Mouse (Mus musculus) spleen, adult 2 months (tissue): ENCODE data around the gene Sf3a3. TPM values are rescaled to one million over a fixed set of nuclear protein-coding genes. Genes with fewer than 3 reads are reported as not detected.

Experiments
- DNase-seq, 2 experiments: peaks; one replicate each; pipeline versions ENCODE4 v3.0.0 to v3.0.0-alpha.2; 2012 to 2021; ENCODE audit warnings: low spot score in 2 of 2, low read depth in 1 of 2
- H3K27ac ChIP-seq: fragments of 200-500 bp; 2 replicates; pipeline ENCODE4 v1.5.1; 2012; ENCODE audit warnings: low read length, inconsistent platforms; ENCODE audit not compliant: insufficient read depth
- H3K27me3 ChIP-seq: fragments of 200-500 bp; 2 replicates; pipeline ENCODE4 v1.6.1; 2012; ENCODE audit warnings: mild to moderate bottlenecking, moderate library complexity, low read length, inconsistent platforms; ENCODE audit not compliant: control insufficient read depth, insufficient read depth
- H3K36me3 ChIP-seq: fragments of 200-500 bp; 2 replicates; pipeline ENCODE4 v1.6.1; 2012; ENCODE audit warnings: mild to moderate bottlenecking, low read length, inconsistent platforms; ENCODE audit not compliant: control insufficient read depth, insufficient read depth
- H3K4me1 ChIP-seq: fragments of 200-500 bp; 2 replicates; pipeline ENCODE4 v1.6.1; 2011; ENCODE audit warnings: inconsistent platforms; ENCODE audit not compliant: control insufficient read depth, insufficient read depth, insufficient read length
- H3K4me3 ChIP-seq: fragments of 200-500 bp; 2 replicates; pipeline ENCODE4 v1.5.1; 2011; ENCODE audit warnings: mild to moderate bottlenecking, inconsistent platforms; ENCODE audit not compliant: insufficient read depth, insufficient read length; ENCODE audit errors: extremely low read depth
- CTCF ChIP-seq: fragments of 200-500 bp; IDR thresholded peaks from 2 replicates; pipeline ENCODE4 v1.5.1; 2011; ENCODE audit warnings: mild to moderate bottlenecking, inconsistent platforms; ENCODE audit not compliant: insufficient read depth, insufficient read length, insufficient replicate concordance; ENCODE audit errors: extremely low read depth
- POLR2A ChIP-seq: fragments of 200-500 bp; IDR thresholded peaks from 2 replicates; pipeline ENCODE4 v1.6.1; 2011; ENCODE audit warnings: low read depth, low read length, inconsistent platforms
- WGBS: fragments of 180-500 bp; shearing (Covaris S2); methylation state at CpG from one replicate; pipeline ENCODE4 v1.1.7; 2018; 5-methylcytosine and 5-hydroxymethylcytosine counted together
- polyA plus RNA-seq: library from polyadenylated mRNA; depleted of rRNA; stranded (reverse); fragments of >200 nt; gene quantifications from 2 replicates; pipeline ENCODE4 v1.2.3, GENCODE M21; 2012

The Sf3a3 gene
- polyA plus RNA-seq, 1 experiment, result 8.8 TPM

GRCm38 (mm10) chr4:124765802-124766565 is 51.4 kb downstream of the Sf3a3 start:
- H3K36me3 ChIP-seq, result no peaks in the 10 kb centered on the region; the same call in 1 of the 2 replicates
- DNase-seq, result no peak

GRCm38 (mm10) chr4:124766566-124766940 is 52.0 kb downstream of the Sf3a3 start:
- Histone ChIP-seq H3K4me1 (peaks cover 9% of the 10 kb centered on the region; the same call in 1 of the 2 replicates), H3K27me3 (no peaks in the 10 kb centered on the region), H3K36me3 (no peaks in the 10 kb centered on the region; the same call in 1 of the 2 replicates), H3K4me3 (no peak overlapping the region), H3K27ac (peak overlapping the region; percentile 41; the same call in 1 of the 2 replicates)
- WGBS, result 28% methylated on average over 2 of the region's 2 CpGs
- no peak for TF ChIP-seq CTCF
- TF ChIP-seq POLR2A, result no peak
- DNase-seq, result no peak

More at GRCm38 (mm10) chr4:124765802-124766565, 51.4 kb downstream of the Sf3a3 start:
- peaks cover 9% of the 10 kb centered on the region; the same call in 1 of the 2 replicates for H3K4me1 ChIP-seq
- H3K27ac ChIP-seq, result peak overlapping the region; percentile 18; the same call in 1 of the 2 replicates
- no peak overlapping the region for H3K4me3 ChIP-seq
- no peaks in the 10 kb centered on the region for H3K27me3 ChIP-seq
- 66% methylated on average over 23 of the region's 23 CpGs for WGBS
- TF ChIP-seq POLR2A (no peak), CTCF (no peak)

GRCm38 (mm10) chr4:124768963-124769591 is 54.5 kb downstream of the Sf3a3 start:
- Histone ChIP-seq H3K27me3 (no peaks in the 10 kb centered on the region), H3K27ac (no peak overlapping the region), H3K4me3 (no peak overlapping the region), H3K36me3 (no peaks in the 10 kb centered on the region), H3K4me1 (peaks cover 12% of the 10 kb centered on the region; the same call in 1 of the 2 replicates)
- WGBS, result 68% methylated on average over 13 of the region's 13 CpGs
- TF ChIP-seq CTCF (no peak), POLR2A (no peak)
- DNase-seq, result no peak

GRCm38 (mm10) chr4:124770624-124771023 is 56.0 kb downstream of the Sf3a3 start:
- Histone ChIP-seq H3K4me1 (peaks cover 12% of the 10 kb centered on the region; the same call in 1 of the 2 replicates), H3K36me3 (no peaks in the 10 kb centered on the region), H3K27ac (no peak overlapping the region), H3K4me3 (no peak overlapping the region), H3K27me3 (no peaks in the 10 kb centered on the region)
- WGBS, result 69% methylated on average over 5 of the region's 5 CpGs
- no peak for TF ChIP-seq POLR2A
- no peak for TF ChIP-seq CTCF
- DNase-seq, result no peak

GRCm38 (mm10) chr4:124772125-124772524 is 57.5 kb downstream of the Sf3a3 start:
- H3K27ac ChIP-seq, result 0 out of 2 replicates have a peak overlapping the region, but pooled peaks have one; percentile 8
- no peak for DNase-seq
- 47% methylated on average over 4 of the region's 4 CpGs for WGBS

GRCm38 (mm10) chr4:124773449-124773848 is 58.9 kb downstream of the Sf3a3 start:
- TF ChIP-seq CTCF, result no peak
- no peak for TF ChIP-seq POLR2A
- WGBS, result 61% methylated on average over 2 of the region's 2 CpGs
- no peak overlapping the region for H3K27ac ChIP-seq
- H3K4me3 ChIP-seq, result no peak overlapping the region
- DNase-seq, result no peak
- H3K36me3 ChIP-seq, result peaks cover 5% of the 10 kb centered on the region
- H3K27me3 ChIP-seq, result no peaks in the 10 kb centered on the region
- peaks cover 7% of the 10 kb centered on the region; the same call in 1 of the 2 replicates for H3K4me1 ChIP-seq

More at GRCm38 (mm10) chr4:124772125-124772524, 57.5 kb downstream of the Sf3a3 start:
- TF ChIP-seq CTCF (no peak), POLR2A (no peak)
- Histone ChIP-seq H3K36me3 (peaks cover 1% of the 10 kb centered on the region), H3K4me1 (peaks cover 7% of the 10 kb centered on the region; the same call in 1 of the 2 replicates), H3K4me3 (no peak overlapping the region), H3K27me3 (no peaks in the 10 kb centered on the region)

- TF ChIP-seq POLR2A (no peak), CTCF (no peak)
- Histone ChIP-seq H3K27me3 (no peaks in the 10 kb centered on the region), H3K4me1 (peaks cover 3% of the 10 kb centered on the region; the same call in 1 of the 2 replicates), H3K4me3 (no peak overlapping the region), H3K27ac (no peak overlapping the region), H3K36me3 (peaks cover 6% of the 10 kb centered on the region)
- DNase-seq, result no peak
- WGBS, result 85% methylated on average over 6 of the region's 6 CpGs
Measured at GRCm38 (mm10) chr4:124773995-124774394, 59.4 kb downstream of the Sf3a3 start.
